Mouse (Mus musculus): Measurements from ENCODE around the gene Eef1akmt1. TPM values are rescaled to one million over a fixed set of nuclear protein-coding genes. Genes with fewer than 3 reads are reported as not detected.

Gene Eef1akmt1
- polyA plus RNA-seq, 1 experiment from 2014 or later = 106 TPM

GRCm38 (mm10) chr14:57607500-57607899 lies 36.1 kb upstream of the Eef1akmt1 start:
- Histone ChIP-seq H3K9me3 (ENCODE audit: control insufficient read depth, low read length) (no peaks in the 10 kb centered on the region), H3K4me3 (ENCODE audit: low read depth, low read length) (no peak overlapping the region), H3K36me3 (ENCODE audit: control insufficient read depth, insufficient read depth, low read length) (no peaks in the 10 kb centered on the region), H3K27me3 (ENCODE audit: control insufficient read depth, insufficient read depth, low read length) (no peaks in the 10 kb centered on the region), H3K27ac (replicated peaks; ENCODE audit: low read depth, low read length) (no peak overlapping the region), H3K9ac (ENCODE audit: low read length) (no peak overlapping the region), H3K4me2 (ENCODE audit: low read depth, severe bottlenecking) (no peak overlapping the region), H3K4me1 (ENCODE audit: control insufficient read depth, insufficient read depth, low read length) (no peaks in the 10 kb centered on the region)
- DNase-seq (ENCODE audit: low spot score) = no peak
- 76% methylated on average over 1 of the region's 1 CpGs for WGBS
- no peak for ATAC-seq (ENCODE audit: insufficient number of reproducible peaks, low FRiP score, low TSS enrichment, low read depth)

DNA sequence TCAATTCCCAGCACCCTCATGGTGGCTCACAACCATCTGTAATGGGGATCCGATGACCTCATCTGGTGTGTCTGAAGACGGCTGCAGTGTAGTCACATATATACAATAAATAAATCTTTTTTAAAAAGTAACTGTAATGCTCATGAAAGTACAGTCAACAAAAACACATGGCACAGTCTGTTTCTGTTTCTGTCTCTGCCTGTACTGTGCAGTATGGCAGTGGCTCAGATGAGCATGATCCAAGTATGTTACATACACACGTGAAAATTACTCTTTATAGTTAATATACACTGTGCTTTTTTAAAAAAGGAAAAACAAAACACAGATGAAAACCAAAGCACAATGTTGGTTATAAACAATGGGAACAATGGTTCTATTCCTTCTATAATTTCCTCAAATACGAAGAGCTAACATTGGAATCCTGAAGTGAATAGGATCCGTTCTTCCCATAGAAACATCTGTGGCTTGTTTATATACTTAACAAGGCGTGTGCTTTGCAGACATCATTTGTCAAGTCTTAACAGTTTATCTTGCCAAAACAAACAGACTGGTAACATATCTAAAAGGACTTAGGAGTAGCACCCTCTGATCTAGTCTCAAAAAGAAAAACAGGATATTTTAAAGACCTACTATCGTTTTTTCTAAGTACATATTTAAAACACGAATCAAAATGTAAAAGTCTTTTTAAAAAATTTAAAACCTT lies 35.4 kb upstream of the Eef1akmt1 start:
- WGBS = 81% methylated on average over 8 of the region's 8 CpGs
- H3K4me2 ChIP-seq (ENCODE audit: low read depth, severe bottlenecking) = no peak overlapping the region
- no peaks in the 10 kb centered on the region for H3K27me3 ChIP-seq (ENCODE audit: control insufficient read depth, insufficient read depth, low read length)
- no peak overlapping the region for H3K9ac ChIP-seq (ENCODE audit: low read length)
- ATAC-seq (ENCODE audit: insufficient number of reproducible peaks, low FRiP score, low TSS enrichment, low read depth) (no peak), DNase-seq (ENCODE audit: low spot score) (no peak)
- H3K4me3 ChIP-seq (ENCODE audit: low read depth, low read length) = no peak overlapping the region
- H3K9me3 ChIP-seq (ENCODE audit: control insufficient read depth, low read length) = no peaks in the 10 kb centered on the region
- H3K36me3 ChIP-seq (ENCODE audit: control insufficient read depth, insufficient read depth, low read length) = peaks cover 3% of the 10 kb centered on the region; the same call in 1 of the 2 replicates
- no peak overlapping the region for H3K27ac ChIP-seq (replicated peaks; ENCODE audit: low read depth, low read length)
- no peaks in the 10 kb centered on the region for H3K4me1 ChIP-seq (ENCODE audit: control insufficient read depth, insufficient read depth, low read length)

DNA sequence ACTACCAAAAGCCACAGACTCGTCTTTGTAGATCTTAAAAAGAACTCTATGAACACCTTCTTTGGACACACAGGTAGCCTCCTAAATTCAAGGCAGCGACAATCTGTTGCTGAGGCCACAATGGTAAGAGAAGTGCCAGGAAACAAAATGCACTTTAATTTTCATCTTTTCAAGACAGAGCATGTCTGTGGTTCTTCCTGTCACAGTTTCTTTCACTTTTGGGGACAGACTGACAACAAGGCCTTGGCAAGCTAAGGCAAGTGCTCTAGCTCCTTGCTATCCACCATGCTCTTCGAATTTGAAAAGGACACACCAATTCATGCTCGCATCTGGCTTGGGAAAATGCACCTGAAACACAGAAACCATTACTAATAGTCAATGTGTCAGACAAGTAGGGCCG lies 21.9 kb upstream of the Eef1akmt1 start:
- Histone ChIP-seq H3K27ac (replicated peaks; ENCODE audit: low read depth, low read length) (no peak overlapping the region), H3K4me2 (ENCODE audit: low read depth, severe bottlenecking) (no peak overlapping the region), H3K9me3 (ENCODE audit: control insufficient read depth, low read length) (no peaks in the 10 kb centered on the region), H3K4me1 (ENCODE audit: control insufficient read depth, insufficient read depth, low read length) (no peaks in the 10 kb centered on the region), H3K9ac (ENCODE audit: low read length) (no peak overlapping the region), H3K4me3 (ENCODE audit: low read depth, low read length) (no peak overlapping the region), H3K36me3 (ENCODE audit: control insufficient read depth, insufficient read depth, low read length) (peaks cover 6% of the 10 kb centered on the region; the same call in 1 of the 2 replicates), H3K27me3 (ENCODE audit: control insufficient read depth, insufficient read depth, low read length) (no peaks in the 10 kb centered on the region)
- no peak for DNase-seq (ENCODE audit: low spot score)
- ATAC-seq (ENCODE audit: insufficient number of reproducible peaks, low FRiP score, low TSS enrichment, low read depth) = no peak
- 93% methylated on average over 5 of the region's 5 CpGs for WGBS

DNA sequence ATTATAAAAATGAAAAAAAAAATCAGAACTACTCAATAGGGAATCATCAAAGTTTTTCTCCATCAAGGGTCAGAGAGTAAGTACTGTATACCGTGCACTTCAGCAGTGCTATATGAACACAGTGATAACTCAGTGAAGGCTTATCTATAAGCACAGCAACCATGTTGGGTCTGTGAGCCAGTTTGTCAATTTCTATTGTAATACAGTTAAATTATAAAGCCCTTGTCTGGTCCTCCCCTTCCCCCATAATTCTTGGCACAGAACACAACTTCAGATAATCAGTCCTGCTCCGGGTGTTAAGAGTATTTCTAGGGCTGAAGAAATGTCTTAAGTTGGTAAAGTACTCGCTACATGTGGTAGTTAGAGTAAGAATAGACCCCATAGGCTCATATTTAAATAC lies 20.4 kb upstream of the Eef1akmt1 start:
- H3K27ac ChIP-seq (replicated peaks; ENCODE audit: low read depth, low read length) = no peak overlapping the region
- H3K4me2 ChIP-seq (ENCODE audit: low read depth, severe bottlenecking) = no peak overlapping the region
- H3K9ac ChIP-seq (ENCODE audit: low read length) = no peak overlapping the region
- H3K27me3 ChIP-seq (ENCODE audit: control insufficient read depth, insufficient read depth, low read length) = no peaks in the 10 kb centered on the region
- H3K36me3 ChIP-seq (ENCODE audit: control insufficient read depth, insufficient read depth, low read length) = peaks cover 6% of the 10 kb centered on the region; the same call in 1 of the 2 replicates
- no peaks in the 10 kb centered on the region for H3K9me3 ChIP-seq (ENCODE audit: control insufficient read depth, low read length)
- no peak for DNase-seq (ENCODE audit: low spot score)
- H3K4me1 ChIP-seq (ENCODE audit: control insufficient read depth, insufficient read depth, low read length) = no peaks in the 10 kb centered on the region
- no peak overlapping the region for H3K4me3 ChIP-seq (ENCODE audit: low read depth, low read length)
- 95% methylated on average over 3 of the region's 3 CpGs for whole genome bisulfite sequencing
- ATAC-seq (ENCODE audit: insufficient number of reproducible peaks, low FRiP score, low TSS enrichment, low read depth) = no peak

DNA sequence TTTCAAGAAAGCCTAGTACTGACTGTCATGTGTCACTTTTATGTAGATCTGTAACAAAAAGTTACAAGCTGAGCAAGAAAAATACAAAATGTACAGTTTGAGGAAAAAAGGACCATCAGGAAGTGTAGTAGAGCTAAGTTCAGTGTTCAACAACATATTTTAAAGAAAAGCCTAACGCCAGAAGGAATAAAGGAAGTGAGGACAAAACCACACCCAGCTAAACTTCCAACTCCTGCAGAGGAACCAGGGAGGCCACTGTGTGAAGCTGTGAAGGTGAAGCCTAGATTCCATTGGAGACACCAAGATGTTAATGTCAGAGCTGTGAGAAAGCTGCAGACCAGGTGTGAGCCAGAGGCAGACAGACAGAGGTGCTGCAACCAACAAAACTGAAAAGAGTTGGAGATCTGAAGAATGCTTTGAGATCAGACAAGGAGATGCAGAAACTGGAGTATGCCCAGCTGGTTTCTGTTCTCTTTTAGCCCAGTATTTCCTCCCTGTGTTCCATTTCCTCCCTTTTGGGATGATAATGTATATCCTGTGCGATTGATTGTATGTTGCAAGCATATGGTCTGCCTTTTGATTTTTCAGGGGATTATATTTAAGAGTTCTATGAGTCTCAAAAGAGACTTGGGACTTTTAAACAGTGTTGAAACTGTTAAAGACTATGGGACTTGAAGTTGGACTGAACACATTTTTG lies 5.1 kb upstream of the Eef1akmt1 start:
- no peaks in the 10 kb centered on the region for H3K9me3 ChIP-seq (ENCODE audit: control insufficient read depth, low read length)
- peaks cover 2% of the 10 kb centered on the region; the same call in 1 of the 2 replicates for H3K36me3 ChIP-seq (ENCODE audit: control insufficient read depth, insufficient read depth, low read length)
- H3K4me2 ChIP-seq (ENCODE audit: low read depth, severe bottlenecking) = no peak overlapping the region
- DNase-seq (ENCODE audit: low spot score) = no peak
- H3K27ac ChIP-seq (replicated peaks; ENCODE audit: low read depth, low read length) = no peak overlapping the region
- WGBS = 98% methylated on average over 2 of the region's 2 CpGs
- H3K27me3 ChIP-seq (ENCODE audit: control insufficient read depth, insufficient read depth, low read length) = no peaks in the 10 kb centered on the region
- no peak for ATAC-seq (ENCODE audit: insufficient number of reproducible peaks, low FRiP score, low TSS enrichment, low read depth)
- H3K4me3 ChIP-seq (ENCODE audit: low read depth, low read length) = no peak overlapping the region
- H3K9ac ChIP-seq (ENCODE audit: low read length) = no peak overlapping the region
- no peaks in the 10 kb centered on the region for H3K4me1 ChIP-seq (ENCODE audit: control insufficient read depth, insufficient read depth, low read length)

GRCm38 (mm10) chr14:57574792-57575587 lies 3.6 kb upstream of the Eef1akmt1 start:
- no peak for DNase-seq (ENCODE audit: low spot score)
- Histone ChIP-seq H3K9me3 (ENCODE audit: control insufficient read depth, low read length) (no peaks in the 10 kb centered on the region), H3K9ac (ENCODE audit: low read length) (no peak overlapping the region), H3K27ac (replicated peaks; ENCODE audit: low read depth, low read length) (no peak overlapping the region), H3K4me1 (ENCODE audit: control insufficient read depth, insufficient read depth, low read length) (no peaks in the 10 kb centered on the region), H3K4me3 (ENCODE audit: low read depth, low read length) (no peak overlapping the region), H3K27me3 (ENCODE audit: control insufficient read depth, insufficient read depth, low read length) (no peaks in the 10 kb centered on the region), H3K4me2 (ENCODE audit: low read depth, severe bottlenecking) (no peak overlapping the region), H3K36me3 (ENCODE audit: control insufficient read depth, insufficient read depth, low read length) (peaks cover 2% of the 10 kb centered on the region; the same call in 1 of the 2 replicates)
- ATAC-seq (ENCODE audit: insufficient number of reproducible peaks, low FRiP score, low TSS enrichment, low read depth) = no peak
- WGBS = 91% methylated on average over 6 of the region's 6 CpGs

DNA sequence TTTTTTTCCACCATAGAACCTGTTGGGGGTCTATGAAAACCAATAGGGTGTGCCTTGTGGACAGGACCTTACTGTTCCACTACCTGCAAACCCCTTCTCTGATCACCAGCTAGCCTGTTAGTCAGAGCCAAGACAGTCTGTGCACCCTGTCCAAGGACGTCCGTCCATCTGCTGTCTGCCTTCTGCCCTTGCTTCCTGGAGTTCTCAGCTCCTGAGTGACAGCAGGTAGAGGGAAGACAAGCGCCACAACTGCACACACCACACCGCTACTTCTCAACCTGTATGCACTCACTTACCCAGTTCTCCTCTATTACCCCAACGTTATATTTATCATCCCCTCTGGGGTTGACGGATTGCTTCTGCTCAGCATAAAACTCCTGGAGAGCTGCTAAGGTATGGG lies 5.8 kb downstream of the Eef1akmt1 start:
- no peak overlapping the region for H3K4me2 ChIP-seq (ENCODE audit: low read depth, severe bottlenecking)
- H3K27ac ChIP-seq (replicated peaks; ENCODE audit: low read depth, low read length) = no peak overlapping the region
- H3K36me3 ChIP-seq (ENCODE audit: control insufficient read depth, insufficient read depth, low read length) = no peaks in the 10 kb centered on the region
- ATAC-seq (ENCODE audit: insufficient number of reproducible peaks, low FRiP score, low TSS enrichment, low read depth) (no peak), DNase-seq (ENCODE audit: low spot score) (no peak)
- H3K4me3 ChIP-seq (ENCODE audit: low read depth, low read length) = no peak overlapping the region
- no peaks in the 10 kb centered on the region for H3K4me1 ChIP-seq (ENCODE audit: control insufficient read depth, insufficient read depth, low read length)
- H3K9me3 ChIP-seq (ENCODE audit: control insufficient read depth, low read length) = no peaks in the 10 kb centered on the region
- WGBS = 92% methylated on average over 6 of the region's 6 CpGs
- no peak overlapping the region for H3K9ac ChIP-seq (ENCODE audit: low read length)
- H3K27me3 ChIP-seq (ENCODE audit: control insufficient read depth, insufficient read depth, low read length) = no peaks in the 10 kb centered on the region

- Histone ChIP-seq H3K9me3 (ENCODE audit: control insufficient read depth, low read length) (no peaks in the 10 kb centered on the region), H3K4me3 (ENCODE audit: low read depth, low read length) (no peak overlapping the region), H3K9ac (ENCODE audit: low read length) (no peak overlapping the region), H3K36me3 (ENCODE audit: control insufficient read depth, insufficient read depth, low read length) (no peaks in the 10 kb centered on the region; the same call in 1 of the 2 replicates), H3K27ac (replicated peaks; ENCODE audit: low read depth, low read length) (no peak overlapping the region), H3K4me2 (ENCODE audit: low read depth, severe bottlenecking) (no peak overlapping the region), H3K27me3 (ENCODE audit: control insufficient read depth, insufficient read depth, low read length) (no peaks in the 10 kb centered on the region), H3K4me1 (ENCODE audit: control insufficient read depth, insufficient read depth, low read length) (no peaks in the 10 kb centered on the region)
- ATAC-seq (ENCODE audit: insufficient number of reproducible peaks, low FRiP score, low TSS enrichment, low read depth) (no peak), DNase-seq (ENCODE audit: low spot score) (no peak)
- WGBS = 97% methylated on average over 1 of the region's 1 CpGs
Measured at GRCm38 (mm10) chr14:57556922-57557321, 14.5 kb downstream of the Eef1akmt1 start.
